Mouse (Mus musculus) heart, embryonic 14.5 days (tissue): ENCODE measurements around the gene Znhit6. TPM values are rescaled to one million over a fixed set of nuclear protein-coding genes. Genes with fewer than 3 reads are reported as not detected.

ENCODE experiments used
- ATAC-seq: fragments of 200-750 bp; cut with Nextera tagmentation; 2 replicates; pipeline ENCODE4 v1.8.0; 2017; ENCODE audit warnings: low read depth, moderate TSS enrichment; ENCODE audit not compliant: insufficient number of reproducible peaks, insufficient read depth, low FRiP score
- H3K27ac ChIP-seq, 2 experiments: fragments of 200-500 bp in 1 of 2; fragments of 300-500 bp in 1 of 2; sonication (generic) in 1 of 2; replicated peaks in 1 of 2; 2 replicates each; pipeline ENCODE4 v1.5.1; 2012 to 2014; ENCODE audit warnings: low read depth in 2 of 2, low read length in 2 of 2, control low read depth in 1 of 2, mild to moderate bottlenecking in 1 of 2, mixed read lengths in 1 of 2; ENCODE audit not compliant: control insufficient read depth in 1 of 2, insufficient read depth in 1 of 2
- H3K27me3 ChIP-seq: fragments of 300-500 bp; sonication (generic); 2 replicates; pipeline ENCODE4 v1.6.1; 2014; ENCODE audit warnings: mild to moderate bottlenecking, low read length, control low read depth; ENCODE audit not compliant: control insufficient read depth, insufficient read depth
- H3K36me3 ChIP-seq: fragments of 300-500 bp; sonication (generic); 2 replicates; pipeline ENCODE4 v1.6.1; 2014; ENCODE audit warnings: mild to moderate bottlenecking, control low read depth, low read length, mixed read lengths; ENCODE audit not compliant: control insufficient read depth, insufficient read depth
- H3K4me1 ChIP-seq, 2 experiments: fragments of 200-500 bp in 1 of 2; fragments of 300-500 bp in 1 of 2; sonication (generic) in 1 of 2; 2 replicates each; pipeline ENCODE4 v1.6.1; 2012 to 2014; ENCODE audit warnings: low read length in 2 of 2, control low read depth in 1 of 2, mixed read lengths in 1 of 2; ENCODE audit not compliant: control insufficient read depth in 2 of 2, insufficient read depth in 2 of 2
- H3K4me2 ChIP-seq: fragments of 300-500 bp; sonication (generic); 2 replicates; pipeline ENCODE4 v1.6.1; 2014; ENCODE audit warnings: mild to moderate bottlenecking, low read length
- H3K4me3 ChIP-seq, 2 experiments: fragments of 200-500 bp in 1 of 2; fragments of 300-500 bp in 1 of 2; sonication (generic) in 1 of 2; 2 replicates each; pipeline ENCODE4 v1.5.1; 2012 to 2014; ENCODE audit warnings: low read length in 2 of 2, mild to moderate bottlenecking in 2 of 2, control low read depth in 1 of 2, low read depth in 1 of 2, moderate library complexity in 1 of 2; ENCODE audit not compliant: control insufficient read depth in 1 of 2, insufficient read depth in 1 of 2
- H3K9ac ChIP-seq: fragments of 300-500 bp; sonication (generic); 2 replicates; pipeline ENCODE4 v1.6.1; 2014; ENCODE audit warnings: mild to moderate bottlenecking, low read length
- H3K9me3 ChIP-seq: fragments of 300-500 bp; sonication (generic); 2 replicates; pipeline ENCODE4 v1.6.1; 2016; ENCODE audit warnings: low read length, control low read depth; ENCODE audit not compliant: control insufficient read depth
- WGBS: fragments of 180-500 bp; shearing (Covaris S2); extraction: QIAGEN DNeasy Blood & Tissue Kit; methylation state at CpG from one replicate; pipeline ENCODE4 v1.1.7; 2014; 5-methylcytosine and 5-hydroxymethylcytosine counted together
- polyA plus RNA-seq: library from polyadenylated mRNA; unstranded; fragments of >200 nt; fragmentation: Nextera tagmentation; extraction: Ambion mirVana; gene quantifications from 2 replicates; pipeline ENCODE4 v1.2.1, GENCODE M21; 2014

The Znhit6 gene
- polyA plus RNA-seq, 1 experiment from 2014 or later = 20.2 TPM

- no peak for ATAC-seq
- Histone ChIP-seq H3K27ac (no peak overlapping the region), H3K36me3 (peaks cover 18% of the 10 kb centered on the region), H3K4me1 (peaks cover 12 to 32% of the 10 kb centered on the region in 2 experiments), H3K9ac (no peak overlapping the region), H3K4me3 (no peak overlapping the region), H3K27me3 (no peaks in the 10 kb centered on the region), H3K4me2 (no peak overlapping the region), H3K9me3 (no peaks in the 10 kb centered on the region)
- 24% methylated on average over 3 of the region's 3 CpGs for WGBS
These were observed 70.0 kb downstream of the Znhit6 start for GRCm38 (mm10) chr3:145646009-145646408.

- H3K9ac ChIP-seq = no peak overlapping the region
- no peak overlapping the region for H3K4me2 ChIP-seq
- H3K4me3 ChIP-seq = no peak overlapping the region
- peaks cover 18% of the 10 kb centered on the region for H3K36me3 ChIP-seq
- 85% methylated on average over 2 of the region's 2 CpGs for WGBS
- H3K9me3 ChIP-seq = no peaks in the 10 kb centered on the region
- no peaks in the 10 kb centered on the region for H3K27me3 ChIP-seq
- no peak overlapping the region for H3K27ac ChIP-seq
- H3K4me1 ChIP-seq = peaks cover 14 to 37% of the 10 kb centered on the region in 2 experiments
- no peak for ATAC-seq
These were observed 70.7 kb downstream of the Znhit6 start for GRCm38 (mm10) chr3:145646666-145647065.

GRCm38 (mm10) chr3:145647416-145647815 is 71.4 kb downstream of the Znhit6 start:
- H3K4me1 ChIP-seq = peaks cover 19 to 39% of the 10 kb centered on the region in 2 experiments
- WGBS = 83% methylated on average over 18 of the region's 18 CpGs
- H3K4me2 ChIP-seq = peak overlapping the region; percentile 77
- ATAC-seq = no peak
- no peaks in the 10 kb centered on the region for H3K9me3 ChIP-seq
- H3K27ac ChIP-seq = no peak overlapping the region
- peak overlapping the region; percentile 8 to 69; a peak in 3 of 4 replicates for H3K4me3 ChIP-seq
- peak overlapping the region; percentile 94; the same call in 1 of the 2 replicates for H3K9ac ChIP-seq
- H3K36me3 ChIP-seq = peaks cover 18% of the 10 kb centered on the region
- no peaks in the 10 kb centered on the region for H3K27me3 ChIP-seq

GRCm38 (mm10) chr3:145648097-145648931 is 72.3 kb downstream of the Znhit6 start:
- H3K4me3 ChIP-seq = peak overlapping the region; percentile 69 to 80
- H3K27me3 ChIP-seq = no peaks in the 10 kb centered on the region
- no peaks in the 10 kb centered on the region for H3K9me3 ChIP-seq
- H3K27ac ChIP-seq = peak overlapping the region; percentile 91 to 96
- ATAC-seq = no peak
- H3K4me2 ChIP-seq = peak overlapping the region; percentile 77
- 6% methylated on average over 26 of the region's 26 CpGs for WGBS
- H3K4me1 ChIP-seq = peaks cover 22 to 40% of the 10 kb centered on the region in 2 experiments
- H3K36me3 ChIP-seq = peaks cover 18% of the 10 kb centered on the region
- H3K9ac ChIP-seq = peak overlapping the region; percentile 94

GRCm38 (mm10) chr3:145648991-145649851 is 73.2 kb downstream of the Znhit6 start:
- peak overlapping the region; percentile 91 to 96 for H3K27ac ChIP-seq
- peak overlapping the region; percentile 94 for H3K9ac ChIP-seq
- peaks cover 18% of the 10 kb centered on the region for H3K36me3 ChIP-seq
- no peak for ATAC-seq
- H3K4me2 ChIP-seq = peak overlapping the region; percentile 77
- H3K9me3 ChIP-seq = no peaks in the 10 kb centered on the region
- H3K27me3 ChIP-seq = no peaks in the 10 kb centered on the region
- H3K4me3 ChIP-seq = peak overlapping the region; percentile 69 to 80
- peaks cover 24 to 48% of the 10 kb centered on the region in 2 experiments for H3K4me1 ChIP-seq
- under 1% methylated on average over 49 of the region's 49 CpGs for WGBS

- Histone ChIP-seq H3K9me3 (no peaks in the 10 kb centered on the region), H3K4me1 (peaks cover 26 to 53% of the 10 kb centered on the region in 2 experiments)
These were observed 73.8 kb downstream of the Znhit6 start, which contains the start of gene Ccn1 for GRCm38 (mm10) chr3:145649852-145650202. Ccn1 (minus strand) TSS chr3:145649981.

GRCm38 (mm10) chr3:145650298-145651011 is 74.5 kb downstream of the Znhit6 start:
- under 1% methylated on average over 18 of the region's 18 CpGs for WGBS
- H3K9me3 ChIP-seq = no peaks in the 10 kb centered on the region
- no peaks in the 10 kb centered on the region for H3K27me3 ChIP-seq
- H3K4me1 ChIP-seq = peaks cover 30 to 53% of the 10 kb centered on the region in 2 experiments
- ATAC-seq = no peak
- peak overlapping the region; percentile 94 for H3K9ac ChIP-seq
- H3K4me2 ChIP-seq = peak overlapping the region; percentile 77
- peak overlapping the region; percentile 69 to 80 for H3K4me3 ChIP-seq
- peak overlapping the region; percentile 91 to 96 for H3K27ac ChIP-seq
- H3K36me3 ChIP-seq = peaks cover 18% of the 10 kb centered on the region

More at GRCm38 (mm10) chr3:145649852-145650202, 73.8 kb downstream of the Znhit6 start, which contains the start of gene Ccn1:
- H3K4me2 ChIP-seq = peak within 1 kb of the TSS; percentile 77
- no peaks in the 10 kb centered on the region for H3K27me3 ChIP-seq
- H3K27ac ChIP-seq = peak within 1 kb of the TSS; percentile 91 to 96
- WGBS = under 1% methylated on average over 29 of the region's 29 CpGs
- ATAC-seq = peak; percentile 74
- H3K9ac ChIP-seq = peak within 1 kb of the TSS; percentile 94
- peaks cover 18% of the 10 kb centered on the region for H3K36me3 ChIP-seq
- peak within 1 kb of the TSS; percentile 69 to 80 for H3K4me3 ChIP-seq
